Mouse (Mus musculus) ES-Bruce4 (cell line): ENCODE results near the gene Dnajc28.

Experiments used
- CTCF ChIP-seq: IDR thresholded peaks from one replicate; pipeline ENCODE4 v1.8.1; 2011; ENCODE audit warnings: low read depth, low read length
- EP300 ChIP-seq: IDR thresholded peaks from 2 replicates; pipeline ENCODE4 v1.6.1; 2011; ENCODE audit warnings: low read depth, low read length; ENCODE audit not compliant: insufficient read depth
- POLR2A ChIP-seq: IDR thresholded peaks from one replicate; pipeline ENCODE4 v1.8.1; 2011; ENCODE audit warnings: low read length; ENCODE audit not compliant: insufficient read depth

DNA sequence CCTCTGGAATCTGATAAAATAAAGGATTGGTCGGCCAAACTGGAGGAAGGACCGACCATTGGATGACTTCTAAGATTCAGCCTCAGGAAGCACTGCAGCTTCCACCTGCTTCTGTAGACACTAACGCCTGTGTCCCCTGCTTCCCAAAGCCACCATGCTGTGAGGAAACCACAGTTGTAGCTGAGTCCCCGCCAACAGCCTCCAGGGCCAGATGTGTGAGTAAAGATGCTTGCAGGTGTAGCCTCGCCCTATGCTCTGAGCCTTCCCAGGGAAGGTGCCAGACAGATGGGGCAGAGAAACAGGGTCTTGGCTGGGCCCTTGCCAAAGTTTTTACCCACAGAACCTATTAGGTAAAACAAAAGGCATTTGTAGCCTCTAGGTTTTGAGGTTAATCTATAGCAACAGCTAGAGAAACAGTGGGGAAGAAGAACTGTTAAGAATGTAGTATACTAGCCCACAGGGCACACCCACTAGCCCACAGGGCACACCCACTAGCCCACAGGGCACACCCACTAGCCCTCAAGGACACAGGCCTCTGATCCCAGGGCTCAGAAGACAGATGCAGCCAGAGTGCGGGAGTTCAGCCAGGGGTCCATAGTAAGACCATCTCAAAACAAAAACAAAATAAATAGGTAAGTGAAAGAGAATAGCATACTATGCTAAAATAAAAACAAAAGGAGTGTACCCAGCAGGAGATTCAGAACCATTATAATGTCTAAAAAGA, 30.9 kb downstream of the Dnajc28 start:
- TF ChIP-seq CTCF, result no peak
- TF ChIP-seq POLR2A, result no peak
- TF ChIP-seq EP300, result no peak
